Mouse (Mus musculus): ENCODE data around the gene Gnai3. TPM values are rescaled to one million over a fixed set of nuclear protein-coding genes. Genes with fewer than 3 reads are reported as not detected.

Gnai3 gene
- total RNA-seq (2014; rRNA removed) = 109 and 120 TPM in 2 replicates
- polyA plus RNA-seq (2015; fragmentation: Nextera tagmentation; extraction: Ambion mirVana) = 104 and 118 TPM in 2 replicates

DNA sequence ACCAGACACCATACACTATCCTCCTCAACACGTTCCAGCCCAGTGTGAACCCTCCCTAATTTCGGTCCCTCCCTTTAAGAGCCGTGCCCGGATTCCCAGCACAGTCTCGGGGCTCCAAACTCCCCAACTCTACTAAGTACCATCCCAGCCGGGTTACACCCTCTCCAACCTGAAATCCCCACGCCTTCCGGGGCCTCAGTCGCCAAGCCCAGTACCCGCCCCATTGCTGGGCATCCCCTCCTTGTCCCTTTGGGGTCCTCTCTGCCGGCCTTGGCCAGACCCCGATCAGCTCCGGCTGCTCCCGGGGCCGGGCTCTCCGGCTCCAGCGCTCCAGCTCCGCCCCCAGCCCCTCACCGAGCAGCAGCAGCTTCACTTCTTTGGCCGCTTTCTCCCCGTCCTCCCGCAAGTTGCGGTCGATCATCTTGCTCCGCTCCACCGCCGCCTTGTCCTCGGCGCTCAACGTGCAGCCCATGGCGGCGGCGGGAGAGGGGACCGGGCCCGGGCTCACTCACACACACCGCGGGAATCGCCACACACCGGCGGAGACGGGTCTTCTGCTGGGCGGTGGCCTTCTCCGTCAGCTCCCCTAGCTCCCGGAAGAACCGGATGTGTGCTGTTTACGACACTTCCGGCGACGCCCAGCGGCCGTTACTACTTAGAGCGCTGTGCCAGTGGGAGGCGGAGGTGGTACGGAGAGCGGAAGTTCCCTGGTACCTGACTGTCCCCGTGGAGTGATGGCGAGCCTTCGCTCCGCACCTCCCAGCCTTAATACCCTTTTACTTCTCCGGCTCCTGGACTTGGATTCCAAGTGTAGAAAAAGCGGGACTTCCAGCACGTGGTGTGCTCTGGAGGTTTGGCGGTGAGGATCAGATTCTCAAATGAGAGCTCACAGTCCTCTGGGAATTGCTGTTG lies at the start of gene Gnai3:
TSS of gene Gnai3 (minus strand) at position 613 of the 912 bp plus-strand sequence.
- WGBS = under 1% methylated on average over 63 of the region's 63 CpGs
- Histone ChIP-seq H3K4me3 (ENCODE audit: low read depth, low read length) (peak within 1 kb of the TSS; percentile 97), H3K27me3 (ENCODE audit: insufficient read depth, low read length) (no peaks in the 10 kb centered on the region), H3K9me3 (ENCODE audit: low read length) (no peaks in the 10 kb centered on the region), H3K9ac (peak within 1 kb of the TSS; percentile 92), H3K27ac (ENCODE audit: low read depth, low read length) (peak within 1 kb of the TSS; percentile 96), H3K4me1 (ENCODE audit: insufficient read depth) (no peaks in the 10 kb centered on the region; the same call in 1 of the 2 replicates), H3K36me3 (ENCODE audit: insufficient read depth) (no peaks in the 10 kb centered on the region), H3K4me2 (ENCODE audit: low read depth) (peak within 1 kb of the TSS; percentile 76)
- ATAC-seq (peak; percentile 96), DNase-seq (peak; percentile 94)
- TF ChIP-seq CTCF (IDR thresholded peaks at IDR 0.05; ENCODE audit: low read depth) = peak; percentile 59

DNA sequence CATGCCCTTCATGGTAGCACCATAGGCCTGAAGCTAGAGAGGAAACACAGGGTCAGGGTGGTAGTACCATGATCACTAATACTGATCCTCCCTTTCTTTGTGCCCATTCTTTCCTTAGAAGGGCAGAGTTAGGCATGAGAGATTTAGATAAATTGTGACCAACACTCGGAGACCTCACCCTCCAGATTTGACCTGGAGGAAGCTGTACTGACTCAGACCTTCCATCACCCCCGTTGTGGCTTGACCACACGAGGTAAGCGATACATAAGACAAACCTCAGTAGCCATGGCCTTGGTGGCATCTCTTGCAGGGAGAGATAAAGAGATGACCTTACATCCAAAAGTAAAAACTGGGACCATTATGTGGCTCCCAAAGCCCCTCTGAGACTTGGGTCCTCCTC lies 49.3 kb upstream of the Gnai3 start:
- H3K4me2 ChIP-seq (ENCODE audit: low read depth) = no peak overlapping the region
- H3K36me3 ChIP-seq (ENCODE audit: insufficient read depth) = peaks cover 28% of the 10 kb centered on the region
- no peak for DNase-seq
- H3K9ac ChIP-seq = no peak overlapping the region
- no peak for ATAC-seq
- no peaks in the 10 kb centered on the region for H3K9me3 ChIP-seq (ENCODE audit: low read length)
- H3K27me3 ChIP-seq (ENCODE audit: insufficient read depth, low read length) = no peaks in the 10 kb centered on the region
- 92% methylated on average over 4 of the region's 4 CpGs for WGBS
- H3K4me1 ChIP-seq (ENCODE audit: insufficient read depth) = peaks cover 11% of the 10 kb centered on the region; the same call in 1 of the 2 replicates
- no peak overlapping the region; the same call in 1 of the 2 replicates for H3K27ac ChIP-seq (ENCODE audit: low read depth, low read length)
- H3K4me3 ChIP-seq (ENCODE audit: low read depth, low read length) = no peak overlapping the region
- TF ChIP-seq CTCF (IDR thresholded peaks at IDR 0.05; ENCODE audit: low read depth) = no peak

DNA sequence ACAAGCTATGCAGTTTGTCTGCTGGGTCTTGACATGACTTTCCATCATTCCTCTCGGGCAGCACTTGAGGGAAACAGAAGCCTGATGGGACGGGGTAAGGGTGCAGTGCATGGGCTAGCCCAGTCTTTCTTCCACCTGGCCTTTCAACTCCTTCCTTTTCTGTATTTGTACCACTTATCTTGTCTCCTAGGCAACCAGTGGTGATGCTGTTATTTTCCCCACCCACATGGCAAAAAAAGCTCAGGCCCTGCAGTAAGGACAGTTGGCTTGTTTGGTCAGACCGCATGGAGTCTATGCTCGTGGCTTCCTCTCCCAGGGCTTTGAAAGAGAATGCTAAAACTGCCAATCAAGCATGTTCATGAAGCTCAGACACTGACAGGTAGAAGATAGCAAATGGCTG lies 47.7 kb upstream of the Gnai3 start:
- 81% methylated on average over 4 of the region's 4 CpGs for WGBS
- no peak overlapping the region for H3K4me2 ChIP-seq (ENCODE audit: low read depth)
- no peak for ATAC-seq
- no peaks in the 10 kb centered on the region for H3K27me3 ChIP-seq (ENCODE audit: insufficient read depth, low read length)
- no peak overlapping the region for H3K4me3 ChIP-seq (ENCODE audit: low read depth, low read length)
- H3K4me1 ChIP-seq (ENCODE audit: insufficient read depth) = peaks cover 11% of the 10 kb centered on the region; the same call in 1 of the 2 replicates
- DNase-seq = no peak
- TF ChIP-seq CTCF (IDR thresholded peaks at IDR 0.05; ENCODE audit: low read depth) = no peak
- H3K9me3 ChIP-seq (ENCODE audit: low read length) = no peaks in the 10 kb centered on the region
- peaks cover 22% of the 10 kb centered on the region for H3K36me3 ChIP-seq (ENCODE audit: insufficient read depth)
- H3K27ac ChIP-seq (ENCODE audit: low read depth, low read length) = no peak overlapping the region
- H3K9ac ChIP-seq = no peak overlapping the region

DNA sequence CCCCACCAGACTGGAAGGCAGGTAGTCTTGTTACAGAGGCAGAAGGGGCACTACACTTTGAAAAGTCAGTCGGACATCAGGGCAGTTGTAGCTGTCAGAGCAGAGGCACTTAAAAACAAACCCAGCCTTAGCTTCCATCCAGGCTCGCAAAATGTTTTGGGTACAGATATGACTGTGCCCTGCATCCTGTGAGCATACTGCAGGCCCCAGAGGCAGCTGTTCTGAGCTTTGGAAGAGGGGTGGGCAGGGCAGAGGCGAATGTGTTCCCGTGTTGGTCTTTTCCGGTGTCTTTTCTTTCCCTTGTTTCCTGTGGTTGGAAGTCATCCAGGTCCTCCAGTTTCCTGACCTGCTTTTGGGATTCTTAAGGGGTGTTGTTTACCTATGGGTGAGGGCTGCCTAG lies 44.0 kb upstream of the Gnai3 start:
- DNase-seq = no peak
- TF ChIP-seq CTCF (IDR thresholded peaks at IDR 0.05; ENCODE audit: low read depth) = no peak
- H3K36me3 ChIP-seq (ENCODE audit: insufficient read depth) = peaks cover 15% of the 10 kb centered on the region
- no peaks in the 10 kb centered on the region for H3K27me3 ChIP-seq (ENCODE audit: insufficient read depth, low read length)
- peaks cover 15% of the 10 kb centered on the region for H3K4me1 ChIP-seq (ENCODE audit: insufficient read depth)
- H3K27ac ChIP-seq (ENCODE audit: low read depth, low read length) = no peak overlapping the region
- ATAC-seq = no peak
- H3K4me2 ChIP-seq (ENCODE audit: low read depth) = no peak overlapping the region
- 62% methylated on average over 5 of the region's 5 CpGs for WGBS
- H3K9me3 ChIP-seq (ENCODE audit: low read length) = no peaks in the 10 kb centered on the region
- H3K4me3 ChIP-seq (ENCODE audit: low read depth, low read length) = no peak overlapping the region
- H3K9ac ChIP-seq = no peak overlapping the region

DNA sequence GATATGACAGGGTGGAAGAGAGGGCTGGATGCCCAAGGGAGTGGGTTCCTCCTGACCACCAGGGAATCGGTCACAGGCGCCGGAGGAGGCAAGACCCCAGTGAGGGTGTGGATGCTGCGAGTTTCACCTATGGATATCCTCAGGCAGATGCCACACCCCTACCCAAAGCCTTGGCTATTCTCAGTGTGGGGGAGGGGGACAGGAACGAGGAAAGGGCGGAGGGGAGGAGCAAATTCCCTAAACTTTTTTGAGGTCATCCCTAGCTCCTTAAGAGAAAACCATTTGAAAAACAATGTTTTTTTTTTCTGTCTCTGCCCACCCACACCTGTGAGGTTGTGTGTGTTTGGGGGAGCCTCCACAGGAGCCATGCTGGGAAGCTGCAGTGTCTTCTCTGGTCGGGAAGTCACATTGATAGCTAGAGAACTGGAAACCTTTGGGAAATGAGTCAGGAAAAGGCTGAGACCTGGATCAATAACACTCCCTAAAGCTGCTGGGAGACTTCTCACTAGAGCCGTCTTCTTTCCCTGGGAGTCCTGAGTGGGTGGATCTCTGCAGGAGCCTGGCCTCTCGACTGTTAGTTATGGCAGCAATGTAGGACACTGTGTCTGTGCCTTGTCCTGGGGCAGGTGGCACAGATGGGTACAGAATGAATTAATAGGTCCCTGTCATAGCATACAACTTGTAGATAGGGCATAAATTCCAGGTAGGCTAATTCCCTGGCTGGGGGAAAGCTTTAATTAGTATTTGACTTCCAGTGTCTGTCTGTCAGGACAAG lies 43.0 kb upstream of the Gnai3 start:
- Histone ChIP-seq H3K4me3 (ENCODE audit: low read depth, low read length) (no peak overlapping the region), H3K36me3 (ENCODE audit: insufficient read depth) (peaks cover 15% of the 10 kb centered on the region), H3K4me2 (ENCODE audit: low read depth) (no peak overlapping the region), H3K9ac (no peak overlapping the region), H3K27me3 (ENCODE audit: insufficient read depth, low read length) (no peaks in the 10 kb centered on the region), H3K9me3 (ENCODE audit: low read length) (no peaks in the 10 kb centered on the region), H3K27ac (ENCODE audit: low read depth, low read length) (no peak overlapping the region), H3K4me1 (ENCODE audit: insufficient read depth) (peaks cover 15% of the 10 kb centered on the region)
- WGBS = 80% methylated on average over 9 of the region's 9 CpGs
- ATAC-seq = no peak
- TF ChIP-seq CTCF (IDR thresholded peaks at IDR 0.05; ENCODE audit: low read depth) = no peak
- DNase-seq = no peak

DNA sequence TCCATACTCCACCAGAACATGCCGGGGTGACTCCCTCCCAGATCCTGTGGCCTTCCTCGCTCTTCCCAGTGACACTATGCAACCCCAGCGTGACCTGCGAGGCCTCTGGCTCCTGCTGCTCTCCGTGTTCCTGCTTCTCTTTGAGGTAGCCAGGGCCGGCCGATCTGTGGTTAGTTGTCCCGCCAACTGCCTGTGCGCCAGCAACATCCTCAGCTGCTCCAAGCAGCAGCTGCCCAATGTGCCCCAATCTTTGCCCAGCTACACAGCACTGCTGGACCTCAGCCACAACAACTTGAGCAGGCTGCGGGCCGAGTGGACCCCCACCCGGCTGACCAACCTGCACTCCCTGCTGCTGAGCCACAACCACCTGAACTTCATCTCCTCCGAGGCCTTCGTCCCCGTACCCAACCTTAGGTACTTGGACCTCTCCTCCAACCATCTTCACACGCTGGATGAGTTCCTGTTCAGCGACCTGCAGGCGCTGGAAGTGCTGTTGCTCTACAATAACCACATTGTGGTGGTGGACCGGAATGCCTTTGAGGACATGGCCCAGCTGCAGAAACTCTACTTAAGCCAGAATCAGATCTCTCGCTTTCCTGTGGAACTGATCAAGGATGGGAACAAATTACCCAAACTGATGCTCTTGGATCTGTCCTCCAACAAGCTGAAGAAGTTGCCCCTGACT lies 41.3 kb upstream of the Gnai3 start:
- H3K36me3 ChIP-seq (ENCODE audit: insufficient read depth) = peaks cover 9% of the 10 kb centered on the region
- no peaks in the 10 kb centered on the region for H3K27me3 ChIP-seq (ENCODE audit: insufficient read depth, low read length)
- TF ChIP-seq CTCF (IDR thresholded peaks at IDR 0.05; ENCODE audit: low read depth) = no peak
- WGBS = 66% methylated on average over 20 of the region's 20 CpGs
- ATAC-seq (no peak; the same call in 1 of the 2 replicates), DNase-seq (no peak)
- H3K4me2 ChIP-seq (ENCODE audit: low read depth) = peak overlapping the region; percentile 85
- H3K27ac ChIP-seq (ENCODE audit: low read depth, low read length) = no peak overlapping the region
- peak overlapping the region; percentile 76 for H3K4me3 ChIP-seq (ENCODE audit: low read depth, low read length)
- H3K4me1 ChIP-seq (ENCODE audit: insufficient read depth) = peaks cover 15% of the 10 kb centered on the region
- peak overlapping the region; percentile 75; the same call in 1 of the 2 replicates for H3K9ac ChIP-seq
- H3K9me3 ChIP-seq (ENCODE audit: low read length) = no peaks in the 10 kb centered on the region
